Mouse (Mus musculus): ENCODE results near the gene Zfp143.

- no peak for TF ChIP-seq CTCF (IDR thresholded peaks at IDR 0.05; ENCODE audit: extremely low read depth, insufficient read length, insufficient replicate concordance, low read depth, low read length)
- no peak for TF ChIP-seq POLR2A (IDR thresholded peaks at IDR 0.05; ENCODE audit: low read depth, low read length)
Measured at GRCm38 (mm10) chr7:110011417-110011816, 49.6 kb upstream of the Zfp143 start.
